Mouse (Mus musculus): ENCODE results near the gene Kctd19. TPM values are rescaled to one million over a fixed set of nuclear protein-coding genes. Genes with fewer than 3 reads are reported as not detected.

The Kctd19 gene
- polyA plus RNA-seq (2014; fragmentation: Illumina TruSeq; extraction: RNeasy Lipid Tissue Mini Kit (QIAGEN cat#74804); ENCODE audit: insufficient read depth, low read depth, low replicate concordance) = 0.21 TPM

DNA sequence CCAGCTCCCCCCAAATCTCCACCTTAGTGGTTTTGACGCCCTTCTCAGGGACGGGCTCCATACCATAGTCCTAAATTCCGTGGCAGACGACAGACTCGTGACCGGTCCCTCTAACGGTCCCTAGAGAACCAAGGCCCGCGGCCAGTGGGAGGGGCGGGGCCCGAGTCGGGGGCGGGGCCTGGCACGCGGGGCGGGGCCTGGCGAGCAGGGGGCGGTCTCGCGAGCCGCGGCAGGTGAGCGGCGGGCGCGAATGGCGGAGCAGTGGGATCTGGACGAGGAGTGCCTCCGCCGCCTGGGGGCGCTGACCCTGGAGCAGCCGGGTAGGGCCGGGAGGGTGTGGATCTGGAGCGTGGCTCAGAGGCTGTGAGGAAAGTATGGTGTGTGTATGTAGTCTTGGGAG is at the start of gene Kctd19, which contains the start of gene Lrrc36:
TSS of gene Kctd19 (minus strand) at position 112 of the 400 bp plus-strand sequence.
TSS of gene Lrrc36 (plus strand) at position 181 of the 400 bp plus-strand sequence.

DNA sequence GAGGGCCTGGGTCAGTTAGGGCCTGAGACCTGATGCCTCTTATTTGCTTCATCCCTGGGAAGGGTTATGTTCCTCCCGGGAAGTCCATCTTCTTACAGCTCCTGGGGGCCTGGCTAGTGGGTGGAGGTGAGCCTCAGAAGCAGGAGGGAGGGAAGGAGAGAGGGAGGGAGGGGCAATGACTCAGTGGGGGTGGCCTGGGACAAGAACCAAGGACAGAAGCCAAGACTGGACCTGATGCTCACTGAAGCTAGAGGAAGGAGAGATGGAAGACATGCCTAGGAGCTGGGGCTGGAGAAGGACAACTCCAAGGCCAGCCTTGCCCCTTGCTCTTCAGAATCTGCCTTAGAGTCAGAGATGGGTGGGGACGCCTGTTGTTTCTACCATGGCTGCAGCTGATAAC is 40.3 kb downstream of the Kctd19 start, which contains the start of gene Plekhg4:
TSS of gene Plekhg4 (plus strand) at position 243 of the 400 bp plus-strand sequence.

DNA sequence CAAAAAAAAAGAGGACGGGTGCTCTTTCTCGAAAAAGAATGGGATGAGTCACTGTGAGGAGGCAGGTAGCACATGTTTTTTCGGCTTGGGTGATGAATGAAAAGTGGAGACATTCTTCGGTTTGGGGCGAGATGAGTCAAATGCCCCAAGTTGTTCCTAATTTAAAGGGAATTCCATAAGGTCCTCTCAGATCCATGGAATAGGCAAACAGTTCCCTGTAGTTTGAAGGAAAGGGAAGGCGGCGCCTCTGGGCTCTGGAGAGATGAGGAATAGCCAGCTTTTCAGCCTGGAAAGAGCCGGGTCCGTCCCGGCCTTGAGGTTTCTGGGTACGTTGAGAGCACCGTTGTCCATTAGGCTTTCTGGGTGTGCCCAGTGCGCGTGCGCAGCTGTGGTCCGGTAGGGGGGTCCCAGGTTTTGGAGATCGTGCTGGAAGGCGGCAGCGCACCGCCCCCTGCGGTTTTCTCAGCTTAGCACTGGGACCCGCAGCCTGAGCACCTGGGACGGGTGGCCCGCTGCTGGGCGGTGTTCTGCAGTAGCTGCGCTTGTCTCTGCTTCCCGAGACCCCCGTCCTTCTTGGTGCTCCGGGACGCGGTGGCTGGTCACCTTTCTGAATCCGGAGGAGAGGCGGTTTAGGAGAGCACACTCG is 64.7 kb downstream of the Kctd19 start, which contains the start of gene Slc9a5:
TSS of gene Slc9a5 (plus strand) at position 394 of the 646 bp plus-strand sequence.

GRCm38 (mm10) chr8:105347428-105348221 is 65.7 kb downstream of the Kctd19 start, which contains the start of gene Fhod1:
TSS of gene Fhod1 (minus strand) at chr8:105347953.

Other genes with a start within 250 kb of the Kctd19 start
- 23.6 TPM for gene Cbfb, start 242.8 kb downstream of the Kctd19 start, polyA plus RNA-seq (2014; fragmentation: Illumina TruSeq; extraction: RNeasy Lipid Tissue Mini Kit (QIAGEN cat#74804); ENCODE audit: insufficient read depth, low read depth, low replicate concordance)
- gene D230025D16Rik, start 188.4 kb downstream of the Kctd19 start, polyA plus RNA-seq (2014; fragmentation: Illumina TruSeq; extraction: RNeasy Lipid Tissue Mini Kit (QIAGEN cat#74804); ENCODE audit: insufficient read depth, low read depth, low replicate concordance) = 38.2 TPM
- gene B3gnt9, start 158.3 kb downstream of the Kctd19 start, polyA plus RNA-seq (2014; fragmentation: Illumina TruSeq; extraction: RNeasy Lipid Tissue Mini Kit (QIAGEN cat#74804); ENCODE audit: insufficient read depth, low read depth, low replicate concordance) = 8.7 TPM
- gene Tradd, start 148.9 kb downstream of the Kctd19 start, polyA plus RNA-seq (2014; fragmentation: Illumina TruSeq; extraction: RNeasy Lipid Tissue Mini Kit (QIAGEN cat#74804); ENCODE audit: insufficient read depth, low read depth, low replicate concordance) = 16.5 TPM
- gene Fbxl8, start 148.9 kb downstream of the Kctd19 start, polyA plus RNA-seq (2014; fragmentation: Illumina TruSeq; extraction: RNeasy Lipid Tissue Mini Kit (QIAGEN cat#74804); ENCODE audit: insufficient read depth, low read depth, low replicate concordance) = 4.6 TPM
- gene Hsf4, start 143.7 kb downstream of the Kctd19 start, polyA plus RNA-seq (2014; fragmentation: Illumina TruSeq; extraction: RNeasy Lipid Tissue Mini Kit (QIAGEN cat#74804); ENCODE audit: insufficient read depth, low read depth, low replicate concordance) = 7.8 TPM
- 8.8 TPM for gene Nol3, start 137.4 kb downstream of the Kctd19 start, polyA plus RNA-seq (2014; fragmentation: Illumina TruSeq; extraction: RNeasy Lipid Tissue Mini Kit (QIAGEN cat#74804); ENCODE audit: insufficient read depth, low read depth, low replicate concordance)
- 1.3 TPM for gene 4931428F04Rik, start 123.6 kb downstream of the Kctd19 start, polyA plus RNA-seq (2014; fragmentation: Illumina TruSeq; extraction: RNeasy Lipid Tissue Mini Kit (QIAGEN cat#74804); ENCODE audit: insufficient read depth, low read depth, low replicate concordance)
- 11.1 TPM for gene Exoc3l, start 117.4 kb downstream of the Kctd19 start, polyA plus RNA-seq (2014; fragmentation: Illumina TruSeq; extraction: RNeasy Lipid Tissue Mini Kit (QIAGEN cat#74804); ENCODE audit: insufficient read depth, low read depth, low replicate concordance)
- 36.6 TPM for gene E2f4, start 115.8 kb downstream of the Kctd19 start, polyA plus RNA-seq (2014; fragmentation: Illumina TruSeq; extraction: RNeasy Lipid Tissue Mini Kit (QIAGEN cat#74804); ENCODE audit: insufficient read depth, low read depth, low replicate concordance)
- 14.7 TPM for gene Elmo3, start 107.9 kb downstream of the Kctd19 start, polyA plus RNA-seq (2014; fragmentation: Illumina TruSeq; extraction: RNeasy Lipid Tissue Mini Kit (QIAGEN cat#74804); ENCODE audit: insufficient read depth, low read depth, low replicate concordance)
- 1.3 TPM for gene Lrrc29, start 87.2 kb downstream of the Kctd19 start, polyA plus RNA-seq (2014; fragmentation: Illumina TruSeq; extraction: RNeasy Lipid Tissue Mini Kit (QIAGEN cat#74804); ENCODE audit: insufficient read depth, low read depth, low replicate concordance)
- 113 TPM for gene Tmem208, start 87.1 kb downstream of the Kctd19 start, polyA plus RNA-seq (2014; fragmentation: Illumina TruSeq; extraction: RNeasy Lipid Tissue Mini Kit (QIAGEN cat#74804); ENCODE audit: insufficient read depth, low read depth, low replicate concordance)
- gene Fhod1, start 65.5 kb downstream of the Kctd19 start, polyA plus RNA-seq (2014; fragmentation: Illumina TruSeq; extraction: RNeasy Lipid Tissue Mini Kit (QIAGEN cat#74804); ENCODE audit: insufficient read depth, low read depth, low replicate concordance) = 28.9 TPM
- gene Slc9a5, start 64.7 kb downstream of the Kctd19 start, polyA plus RNA-seq (2014; fragmentation: Illumina TruSeq; extraction: RNeasy Lipid Tissue Mini Kit (QIAGEN cat#74804); ENCODE audit: insufficient read depth, low read depth, low replicate concordance) = 1.9 TPM
- 0.29 TPM for gene Plekhg4, start 40.2 kb downstream of the Kctd19 start, polyA plus RNA-seq (2014; fragmentation: Illumina TruSeq; extraction: RNeasy Lipid Tissue Mini Kit (QIAGEN cat#74804); ENCODE audit: insufficient read depth, low read depth, low replicate concordance)
- 6.2 TPM for gene Lrrc36, start 69 bp upstream of the Kctd19 start, polyA plus RNA-seq (2014; fragmentation: Illumina TruSeq; extraction: RNeasy Lipid Tissue Mini Kit (QIAGEN cat#74804); ENCODE audit: insufficient read depth, low read depth, low replicate concordance)
- 588 TPM for gene Tppp3, start 58.0 kb upstream of the Kctd19 start, polyA plus RNA-seq (2014; fragmentation: Illumina TruSeq; extraction: RNeasy Lipid Tissue Mini Kit (QIAGEN cat#74804); ENCODE audit: insufficient read depth, low read depth, low replicate concordance)
- 33.8 TPM for gene Zdhhc1, start 83.4 kb upstream of the Kctd19 start, polyA plus RNA-seq (2014; fragmentation: Illumina TruSeq; extraction: RNeasy Lipid Tissue Mini Kit (QIAGEN cat#74804); ENCODE audit: insufficient read depth, low read depth, low replicate concordance)
- gene Hsd11b2, start 105.3 kb upstream of the Kctd19 start, polyA plus RNA-seq (2014; fragmentation: Illumina TruSeq; extraction: RNeasy Lipid Tissue Mini Kit (QIAGEN cat#74804); ENCODE audit: insufficient read depth, low read depth, low replicate concordance) = 0.74 TPM
- 95.5 TPM for gene Atp6v0d1, start 152.5 kb upstream of the Kctd19 start, polyA plus RNA-seq (2014; fragmentation: Illumina TruSeq; extraction: RNeasy Lipid Tissue Mini Kit (QIAGEN cat#74804); ENCODE audit: insufficient read depth, low read depth, low replicate concordance)
- gene Ripor1, start 191.8 kb upstream of the Kctd19 start, polyA plus RNA-seq (2014; fragmentation: Illumina TruSeq; extraction: RNeasy Lipid Tissue Mini Kit (QIAGEN cat#74804); ENCODE audit: insufficient read depth, low read depth, low replicate concordance) = 24.7 TPM
- gene Ctcf, start 223.1 kb upstream of the Kctd19 start, polyA plus RNA-seq (2014; fragmentation: Illumina TruSeq; extraction: RNeasy Lipid Tissue Mini Kit (QIAGEN cat#74804); ENCODE audit: insufficient read depth, low read depth, low replicate concordance) = 25.0 TPM
- 4.4 TPM for gene Agrp, start 223.9 kb upstream of the Kctd19 start, polyA plus RNA-seq (2014; fragmentation: Illumina TruSeq; extraction: RNeasy Lipid Tissue Mini Kit (QIAGEN cat#74804); ENCODE audit: insufficient read depth, low read depth, low replicate concordance)

Measured in lung, adult 10 weeks (tissue).